Mouse (Mus musculus) heart, adult 2 months (tissue): ENCODE results near the gene Vwce. TPM values are rescaled to one million over a fixed set of nuclear protein-coding genes. Genes with fewer than 3 reads are reported as not detected.
A peak's percentile ranks its signal among the peaks of the same experiment; 100 is the strongest.

Experiments used
- DNase-seq, 2 experiments: peaks; one replicate each; pipeline ENCODE4 v3.0.0; 2021
- H3K27ac ChIP-seq: fragments of 200-600 bp; 2 replicates; pipeline ENCODE4 v1.8.1; 2022
- H3K27me3 ChIP-seq: fragments of 200-500 bp; 2 replicates; pipeline ENCODE4 v1.6.1; 2012; ENCODE audit warnings: mild to moderate bottlenecking, low read length, inconsistent platforms, mixed read lengths; ENCODE audit not compliant: control insufficient read depth, insufficient read depth
- H3K36me3 ChIP-seq: fragments of 200-500 bp; 2 replicates; pipeline ENCODE4 v1.6.1; 2012; ENCODE audit warnings: low read length, inconsistent platforms; ENCODE audit not compliant: control insufficient read depth, insufficient read depth
- H3K4me1 ChIP-seq: fragments of 200-500 bp; 2 replicates; pipeline ENCODE4 v1.6.1; 2011; ENCODE audit warnings: low read length; ENCODE audit not compliant: control insufficient read depth, insufficient read depth
- H3K4me3 ChIP-seq: fragments of 200-600 bp; 2 replicates; pipeline ENCODE4 v1.8.1; 2022
- H3K79me2 ChIP-seq: fragments of 200-500 bp; replicated peaks from 2 replicates; pipeline ENCODE4 v1.6.1; 2012; ENCODE audit warnings: mild to moderate bottlenecking, inconsistent platforms, low read length, moderate library complexity, mixed read lengths; ENCODE audit not compliant: control insufficient read depth, insufficient read depth
- H3K9ac ChIP-seq: fragments of 200-500 bp; 2 replicates; pipeline ENCODE4 v1.6.1; 2012; ENCODE audit warnings: low read depth, mild to moderate bottlenecking, control low read depth, inconsistent platforms, low read length, mixed read lengths
- CTCF ChIP-seq: fragments of 200-600 bp; IDR thresholded peaks from 2 replicates; pipeline ENCODE4 v1.8.1; 2022; ENCODE audit warnings: antibody characterized with exemption, mild to moderate bottlenecking, moderate library complexity
- EP300 ChIP-seq: fragments of 200-500 bp; IDR thresholded peaks from 2 replicates; pipeline ENCODE4 v1.6.1; 2011; ENCODE audit warnings: low read depth, low read length, control low read depth; ENCODE audit not compliant: insufficient read depth
- POLR2A ChIP-seq: fragments of 200-500 bp; IDR thresholded peaks from 2 replicates; pipeline ENCODE4 v1.6.1; 2011; ENCODE audit warnings: mild to moderate bottlenecking, low read depth, low read length, control low read depth; ENCODE audit not compliant: insufficient read depth
- WGBS: fragments of 180-500 bp; shearing (Covaris S2); methylation state at CpG from one replicate; pipeline ENCODE4 v1.1.7; 2018; 5-methylcytosine and 5-hydroxymethylcytosine counted together
- intact Hi-C: fragments of 180-260 bp; cut with DNase I; formaldehyde crosslinking; loops from one replicate; pipeline ENCODE4 v1.15.1; 2025
- polyA plus RNA-seq: library from polyadenylated mRNA; depleted of rRNA; stranded (reverse); fragments of >200 nt; gene quantifications from 2 replicates; pipeline ENCODE4 v1.2.3, GENCODE M21; 2012
- total RNA-seq, 2 experiments: library from RNA; stranded (reverse); gene quantifications; 2 replicates each; pipeline ENCODE4 v1.2.3; 2021

The Vwce gene
- total and polyA plus RNA-seq, 3 experiments: not detected

GRCm38 (mm10) chr19:10712194-10712593, 78.2 kb downstream of the Vwce start:
- H3K27ac ChIP-seq: no peak overlapping the region
- TF ChIP-seq POLR2A (no peak), EP300 (no peak), CTCF (no peak)
- no peak for DNase-seq
- no peaks in the 10 kb centered on the region for H3K79me2 ChIP-seq
- no peak overlapping the region for H3K4me3 ChIP-seq
- H3K27me3 ChIP-seq: no peaks in the 10 kb centered on the region
- no peak overlapping the region for H3K9ac ChIP-seq
- no peaks in the 10 kb centered on the region for H3K36me3 ChIP-seq
- WGBS: 91% methylated on average over 7 of the region's 7 CpGs
- H3K4me1 ChIP-seq: peaks cover 3% of the 10 kb centered on the region; the same call in 1 of the 2 replicates
- intact Hi-C loops: loop anchor here (5.0 kb wide), 1 partner anchor 265 kb away; no protein-coding TSS in a partner anchor

- intact Hi-C loops: loop anchor here (5.0 kb wide), 1 partner anchor 265 kb away; no protein-coding TSS in a partner anchor
- Histone ChIP-seq H3K4me1 (peaks cover 3% of the 10 kb centered on the region; the same call in 1 of the 2 replicates), H3K36me3 (no peaks in the 10 kb centered on the region), H3K4me3 (no peak overlapping the region), H3K27ac (no peak overlapping the region), H3K27me3 (no peaks in the 10 kb centered on the region), H3K79me2 (no peaks in the 10 kb centered on the region), H3K9ac (no peak overlapping the region)
- DNase-seq: no peak
- TF ChIP-seq EP300 (no peak), POLR2A (no peak), CTCF (no peak)
- WGBS: 98% methylated on average over 12 of the region's 12 CpGs
Observed at GRCm38 (mm10) chr19:10712646-10713045, 78.6 kb downstream of the Vwce start.

- H3K4me3 ChIP-seq: no peak overlapping the region
Observed at GRCm38 (mm10) chr19:10713551-10713950, 79.5 kb downstream of the Vwce start.

GRCm38 (mm10) chr19:10714168-10714567, 80.2 kb downstream of the Vwce start:
- Histone ChIP-seq H3K9ac (no peak overlapping the region), H3K27ac (no peak overlapping the region), H3K79me2 (no peaks in the 10 kb centered on the region), H3K4me1 (peaks cover 5% of the 10 kb centered on the region; the same call in 1 of the 2 replicates), H3K36me3 (no peaks in the 10 kb centered on the region), H3K4me3 (no peak overlapping the region), H3K27me3 (no peaks in the 10 kb centered on the region)
- 85% methylated on average over 6 of the region's 6 CpGs for WGBS
- intact Hi-C loops: loop anchor here (1.0 to 5.0 kb wide), 2 partner anchors 117 to 263 kb away; no protein-coding TSS in a partner anchor
- no peak for DNase-seq
- TF ChIP-seq POLR2A (no peak), EP300 (no peak), CTCF (no peak)

More at GRCm38 (mm10) chr19:10713551-10713950, 79.5 kb downstream of the Vwce start:
- no peak for TF ChIP-seq CTCF
- no peak for TF ChIP-seq EP300
- no peak for TF ChIP-seq POLR2A
- intact Hi-C loops: loop anchor here (5.0 kb wide), 1 partner anchor 264 kb away; no protein-coding TSS in a partner anchor
- Histone ChIP-seq H3K36me3 (no peaks in the 10 kb centered on the region), H3K9ac (no peak overlapping the region), H3K79me2 (no peaks in the 10 kb centered on the region), H3K27ac (no peak overlapping the region), H3K4me1 (peaks cover 6% of the 10 kb centered on the region; the same call in 1 of the 2 replicates), H3K27me3 (no peaks in the 10 kb centered on the region)
- DNase-seq: no peak
- WGBS: 89% methylated on average over 10 of the region's 10 CpGs

- WGBS: 46% methylated on average over 4 of the region's 4 CpGs
- peak; percentile 50 to 74 for DNase-seq
- peaks cover 4% of the 10 kb centered on the region; the same call in 1 of the 2 replicates for H3K4me1 ChIP-seq
- intact Hi-C loops: loop anchor here (1.0 to 5.0 kb wide), 3 partner anchors 116 to 262 kb away; partner anchors contain the start of gene Tmem109
- H3K27me3 ChIP-seq: no peaks in the 10 kb centered on the region
- H3K9ac ChIP-seq: no peak overlapping the region
- H3K79me2 ChIP-seq: no peaks in the 10 kb centered on the region
- H3K4me3 ChIP-seq: no peak overlapping the region
- no peaks in the 10 kb centered on the region for H3K36me3 ChIP-seq
- H3K27ac ChIP-seq: no peak overlapping the region
- peak; percentile 72 for TF ChIP-seq CTCF
- no peak for TF ChIP-seq POLR2A
- peak; percentile 80 for TF ChIP-seq EP300
Observed at GRCm38 (mm10) chr19:10714682-10715475, 80.9 kb downstream of the Vwce start.
